Mouse (Mus musculus): Measurements from ENCODE around the gene Thbs2.

Thbs2 gene

DNA sequence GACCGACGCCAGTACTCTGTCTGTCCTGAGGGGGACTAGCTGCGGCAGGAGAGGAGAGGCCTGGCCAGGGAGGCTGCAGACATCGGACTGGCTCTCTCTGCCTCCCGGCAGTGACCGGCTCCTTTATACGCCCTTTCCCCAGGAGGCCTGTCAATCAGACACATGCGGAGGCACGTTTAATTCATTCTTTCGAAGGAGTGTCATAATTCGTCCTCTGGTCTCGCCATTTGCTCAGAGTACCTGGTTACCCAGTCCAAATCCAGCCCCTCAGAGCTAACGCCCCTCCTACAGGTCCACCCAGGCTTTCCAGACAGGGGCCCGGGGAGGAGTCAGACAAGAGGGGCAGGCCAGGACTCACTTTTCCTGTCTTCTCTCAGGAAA lies at the start of gene Thbs2:
TSS of gene Thbs2 (minus strand) at position 242 of the 381 bp plus-strand sequence.
- peak; percentile 24 to 61 for DNase-seq (ENCODE audit: low spot score in 2 of 2)

DNA sequence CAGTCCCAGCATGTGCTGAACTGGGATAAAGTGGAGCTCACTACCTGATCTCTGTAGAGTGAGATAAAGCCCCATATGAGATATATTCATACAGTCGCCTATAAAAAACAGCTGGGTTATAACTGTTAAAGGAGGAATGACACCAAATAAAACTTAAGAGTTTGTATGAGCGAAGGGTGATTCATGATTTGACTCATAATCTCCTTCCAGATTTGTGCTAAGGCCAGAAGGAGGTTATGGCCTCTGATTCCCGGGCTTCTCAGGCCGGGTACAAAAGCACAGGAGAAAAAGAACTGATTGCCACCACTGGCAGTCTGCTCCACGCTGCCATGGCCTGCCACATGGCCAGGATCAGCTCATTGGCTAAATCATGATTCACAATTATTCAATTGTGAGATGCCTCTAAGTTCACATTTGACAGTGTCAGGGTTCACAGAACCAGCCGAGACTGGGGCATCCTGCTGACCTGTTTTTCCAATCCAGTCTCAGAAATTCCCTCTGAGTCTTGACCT lies 41.5 kb upstream of the Thbs2 start:
- no peak for DNase-seq (ENCODE audit: low spot score in 2 of 2)

DNA sequence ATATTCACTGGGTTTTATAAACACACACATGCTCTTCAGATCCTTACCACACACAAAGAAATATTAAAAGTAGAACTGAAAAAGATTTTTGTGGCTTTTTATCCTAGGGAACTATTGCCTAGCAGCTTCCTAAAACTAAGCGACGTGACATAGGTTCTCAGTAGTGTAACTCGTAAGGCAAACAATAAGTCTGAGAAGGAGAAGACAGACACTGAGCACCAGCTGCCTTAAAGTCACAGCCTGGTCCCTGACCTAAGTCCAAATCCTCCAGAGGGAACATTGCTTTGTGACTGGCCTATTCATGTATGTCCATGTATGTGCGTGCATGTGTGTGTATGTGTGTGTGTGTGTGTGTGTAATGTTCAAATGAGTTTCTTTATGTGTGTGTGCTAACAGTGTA lies 40.3 kb upstream of the Thbs2 start:
- DNase-seq (ENCODE audit: low spot score in 2 of 2) = no peak

DNA sequence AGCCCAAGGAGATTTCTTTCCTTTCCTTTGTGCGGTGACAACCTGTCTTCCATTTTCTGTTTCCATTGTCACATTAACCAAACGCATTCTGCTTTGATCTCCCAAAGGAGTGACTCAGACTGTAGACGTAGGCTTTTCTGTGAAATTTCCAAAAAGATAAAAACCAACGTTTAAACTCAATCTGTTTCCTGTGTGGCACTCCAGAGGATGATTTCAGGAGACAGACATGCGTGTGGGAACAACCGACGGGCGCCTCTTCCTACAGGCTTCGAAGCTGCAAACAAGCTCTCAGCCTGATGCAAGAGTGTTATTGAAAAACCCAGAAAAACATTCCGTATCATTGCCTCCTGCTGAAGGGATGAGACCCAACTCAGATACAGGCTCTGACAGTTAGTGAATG lies 39.9 kb upstream of the Thbs2 start:
- DNase-seq (ENCODE audit: low spot score in 2 of 2) = no peak

DNA sequence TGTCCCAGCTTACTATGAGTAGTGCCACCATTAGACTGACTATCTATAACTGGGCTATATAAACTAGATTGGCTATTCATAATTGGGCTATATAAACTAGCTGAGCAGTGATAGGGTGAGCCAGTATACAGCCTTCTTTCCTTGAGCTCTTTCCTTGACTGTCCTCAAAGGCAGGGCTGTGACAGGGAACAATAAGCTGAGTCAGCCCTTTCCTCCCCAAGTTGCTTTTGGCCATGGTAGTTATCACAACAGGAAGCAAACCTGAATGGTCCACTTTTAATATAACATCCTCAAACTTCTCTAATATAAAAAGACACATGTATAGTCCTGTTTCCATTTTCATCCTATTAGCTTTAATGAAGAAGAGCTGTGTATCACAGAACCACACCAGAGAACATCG lies 39.0 kb upstream of the Thbs2 start:
- DNase-seq (ENCODE audit: low spot score in 2 of 2) = no peak

DNA sequence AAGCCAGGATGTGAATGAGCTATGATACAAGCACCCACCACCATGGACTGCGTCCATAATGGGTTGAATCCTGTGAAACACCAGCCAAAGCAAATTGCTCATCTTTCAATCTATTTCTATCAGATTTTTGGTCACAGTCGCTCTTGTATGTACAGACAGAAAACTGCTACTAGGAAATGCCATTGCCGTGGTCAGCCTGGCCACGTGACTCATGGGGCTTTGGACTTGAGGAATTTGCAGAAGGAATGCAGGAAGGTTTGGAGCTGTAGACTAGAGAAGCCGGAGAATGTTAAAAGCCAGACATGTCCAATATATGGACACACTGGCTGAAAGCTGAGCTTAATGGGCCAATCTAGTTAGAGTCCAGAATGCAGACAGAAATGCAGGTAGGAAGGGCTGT lies 36.6 kb upstream of the Thbs2 start:
- DNase-seq (ENCODE audit: low spot score in 2 of 2) = no peak

DNA sequence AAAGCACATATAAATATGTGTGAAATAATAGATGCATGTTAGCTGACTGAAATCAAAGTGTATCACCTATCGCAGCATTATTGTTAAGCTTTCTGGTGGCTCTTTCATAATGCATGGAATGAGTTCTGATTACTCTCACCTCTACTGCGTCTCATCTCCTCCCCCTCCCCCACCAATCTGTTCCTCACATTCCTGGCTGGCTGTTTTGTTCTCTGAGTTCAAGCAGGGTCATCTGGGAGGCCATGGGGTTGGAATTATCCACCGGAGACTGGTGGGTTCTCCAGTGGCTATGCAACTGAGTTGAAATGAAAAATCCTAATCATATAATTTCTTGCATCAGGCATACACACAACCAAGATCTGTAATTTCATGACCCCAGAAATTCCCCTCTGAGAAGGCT lies 33.4 kb upstream of the Thbs2 start:
- no peak for DNase-seq (ENCODE audit: low spot score in 2 of 2)

DNA sequence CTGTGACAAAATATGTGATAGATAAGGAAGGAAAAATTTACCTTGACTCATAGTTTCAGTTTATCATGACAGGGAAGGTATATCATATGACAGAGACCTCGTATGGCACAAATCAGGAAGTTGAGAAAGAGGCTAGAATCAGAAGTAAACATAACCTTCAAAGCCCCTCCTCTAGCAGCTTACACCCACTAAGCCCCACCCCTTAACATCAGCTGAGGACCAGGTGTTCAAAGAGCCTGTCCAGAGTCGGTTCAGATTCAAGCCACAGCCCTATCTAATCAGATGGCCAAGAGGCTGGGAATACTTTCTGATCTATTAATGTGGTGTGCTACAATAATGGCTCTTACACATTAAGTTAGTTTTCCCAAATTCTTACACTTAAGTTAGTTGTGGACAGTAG lies 30.8 kb upstream of the Thbs2 start:
- DNase-seq (ENCODE audit: low spot score in 2 of 2) = no peak

DNA sequence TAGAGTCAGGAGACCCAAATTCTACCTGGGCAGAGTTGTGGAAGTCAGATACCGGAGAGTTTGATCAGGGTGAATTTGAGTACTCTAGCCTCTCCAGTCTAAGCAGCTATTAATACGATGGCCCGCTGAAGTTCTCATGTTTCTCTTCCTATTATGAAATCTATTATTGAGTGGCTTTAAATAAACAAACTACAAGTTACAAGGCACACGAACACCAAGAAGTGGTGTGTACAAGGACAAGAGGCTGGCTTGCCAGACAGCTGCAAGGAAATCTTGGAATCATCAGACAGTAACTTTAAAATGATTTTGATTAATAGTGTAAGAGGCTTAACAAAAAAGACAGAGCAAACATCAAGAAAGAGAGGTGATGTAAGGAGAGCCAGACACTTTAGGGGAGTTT lies 27.3 kb upstream of the Thbs2 start:
- DNase-seq (ENCODE audit: low spot score in 2 of 2) = no peak

DNA sequence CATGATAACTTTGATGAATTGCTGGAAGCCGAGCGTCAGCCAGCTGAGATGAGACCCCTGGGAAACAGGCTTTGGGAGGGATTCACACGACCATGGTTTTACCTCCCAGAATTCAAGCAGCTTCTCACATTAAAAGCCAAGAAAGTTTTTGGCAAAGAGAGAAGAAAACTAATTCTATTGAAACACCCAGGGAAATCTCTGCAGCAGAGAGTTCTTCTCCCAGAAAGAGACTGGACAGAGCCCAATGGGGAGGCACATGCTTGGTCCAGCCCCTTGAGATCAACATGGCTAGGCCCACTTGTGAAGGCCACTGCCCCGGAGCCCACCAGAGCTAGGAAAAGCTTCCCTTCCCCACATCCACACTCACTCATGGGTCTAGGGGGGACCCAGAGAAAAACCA lies 26.9 kb upstream of the Thbs2 start:
- no peak for DNase-seq (ENCODE audit: low spot score in 2 of 2)

DNA sequence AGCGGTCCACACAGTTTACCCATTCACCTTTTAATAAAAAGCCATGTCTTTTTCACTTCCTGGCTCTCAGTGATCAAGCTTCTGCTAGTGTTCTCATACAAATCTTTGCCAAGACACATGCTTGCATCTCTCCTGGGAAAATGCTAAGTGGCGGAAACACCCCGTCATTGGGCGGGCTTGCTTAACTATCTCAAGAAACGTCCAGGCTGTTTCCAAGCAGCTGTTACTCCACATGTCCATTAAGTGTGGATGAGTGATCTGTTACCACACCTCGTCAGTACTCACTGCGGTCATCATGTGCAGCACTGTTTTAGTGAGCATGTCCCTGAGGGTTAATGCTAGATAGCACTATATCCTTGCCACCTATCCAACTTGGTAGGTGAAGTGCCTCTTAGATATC lies 26.2 kb upstream of the Thbs2 start:
- peak in 1 of 2 experiments; percentile 30 for DNase-seq (ENCODE audit: low spot score in 2 of 2)

DNA sequence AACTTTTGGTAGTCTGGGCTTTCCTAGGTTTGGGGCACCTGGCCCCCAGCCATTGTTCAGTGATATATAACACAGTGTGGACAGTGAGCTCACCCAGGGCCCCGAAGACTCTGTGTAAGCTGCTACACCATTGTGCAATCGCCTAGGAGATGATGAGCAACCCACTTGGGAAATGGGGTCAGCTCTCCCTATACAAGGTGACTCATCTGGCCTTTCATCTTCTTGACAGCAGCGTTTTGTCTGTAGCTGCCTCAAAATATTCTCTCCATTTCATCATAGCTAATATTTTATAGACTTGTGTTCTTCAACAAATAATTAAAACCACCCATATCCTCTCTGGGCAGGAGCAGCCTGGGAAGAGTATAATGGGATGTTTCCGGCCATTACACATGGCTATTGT lies 24.8 kb upstream of the Thbs2 start:
- DNase-seq (ENCODE audit: low spot score in 2 of 2) = no peak

DNA sequence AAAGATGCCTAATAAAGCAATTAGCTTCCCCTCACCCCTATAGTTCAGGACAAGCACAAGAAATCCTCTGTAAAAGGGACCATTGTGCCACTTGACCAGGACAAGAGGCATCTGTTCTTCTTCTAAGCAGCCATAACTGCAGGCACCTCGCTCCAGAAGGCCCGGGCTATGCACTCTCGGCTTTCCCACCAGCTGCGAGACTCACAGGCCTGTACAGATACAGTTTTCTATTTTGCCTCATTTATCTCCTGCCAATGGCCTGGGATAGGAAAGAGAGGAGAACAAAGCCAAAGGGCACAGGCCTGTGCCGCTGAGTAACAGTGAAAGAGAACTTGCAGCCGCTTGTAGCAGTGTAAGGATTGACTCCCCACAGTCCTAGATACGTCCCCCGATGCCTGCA lies 20.7 kb upstream of the Thbs2 start:
- DNase-seq (ENCODE audit: low spot score in 2 of 2) = no peak

DNA sequence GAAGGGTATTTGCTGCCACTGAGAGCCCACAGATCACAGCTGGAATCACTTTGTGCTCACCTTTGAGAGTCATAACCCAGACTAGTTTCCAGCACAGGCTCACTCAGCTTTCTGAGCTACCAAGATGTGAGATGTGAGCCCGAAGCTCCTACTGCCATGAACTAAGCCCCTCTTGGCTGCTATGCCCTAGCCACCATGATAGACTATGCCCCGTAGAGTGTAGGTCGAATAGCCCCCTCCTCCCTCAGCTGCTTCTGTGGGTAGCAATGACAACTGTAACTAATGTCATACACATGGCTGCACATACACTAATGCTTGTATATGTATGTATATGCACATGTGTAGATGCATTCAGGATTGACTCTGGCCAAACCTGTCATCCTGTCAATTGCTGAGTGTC lies 20.3 kb upstream of the Thbs2 start:
- DNase-seq (ENCODE audit: low spot score in 2 of 2) = no peak

DNA sequence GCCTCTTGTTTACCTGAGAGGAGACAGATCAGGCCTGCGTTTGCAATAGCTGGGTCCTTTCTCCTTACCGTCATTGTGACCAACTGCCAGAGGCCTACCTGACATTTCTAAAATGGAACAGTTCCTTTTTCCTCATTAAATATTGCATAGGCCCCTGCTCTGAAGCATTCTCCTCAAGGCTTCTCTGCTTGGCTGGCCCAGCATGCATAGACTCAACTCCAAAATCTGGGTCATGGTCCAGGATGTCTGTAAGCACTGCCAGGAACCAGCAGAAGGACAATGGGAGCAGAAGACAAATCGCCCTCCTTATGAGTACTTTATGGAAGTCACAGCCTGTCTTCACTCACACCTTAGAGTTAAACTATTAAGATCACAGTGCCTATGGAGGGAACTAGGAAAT lies 17.7 kb upstream of the Thbs2 start:
- no peak for DNase-seq (ENCODE audit: low spot score in 2 of 2)

DNA sequence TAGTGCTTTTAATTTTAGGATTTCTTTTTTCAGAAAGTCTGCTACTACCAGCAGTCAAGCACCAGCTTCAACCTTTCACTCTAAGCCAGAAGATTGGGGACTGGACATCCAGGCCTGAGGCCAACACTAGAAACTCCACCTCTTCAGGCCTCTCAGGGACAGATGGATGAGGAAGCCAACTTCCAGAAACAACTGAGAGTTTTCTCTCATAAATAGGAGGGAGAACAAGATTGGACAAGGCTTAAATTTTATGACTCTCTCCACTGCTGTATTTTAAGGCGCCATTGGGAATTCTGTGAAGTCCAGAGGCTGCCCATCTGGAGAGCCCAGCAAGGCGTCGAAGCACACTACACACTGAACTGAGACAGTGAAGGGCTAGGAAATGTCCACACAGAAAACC lies 17.0 kb upstream of the Thbs2 start:
- no peak for DNase-seq (ENCODE audit: low spot score in 2 of 2)

DNA sequence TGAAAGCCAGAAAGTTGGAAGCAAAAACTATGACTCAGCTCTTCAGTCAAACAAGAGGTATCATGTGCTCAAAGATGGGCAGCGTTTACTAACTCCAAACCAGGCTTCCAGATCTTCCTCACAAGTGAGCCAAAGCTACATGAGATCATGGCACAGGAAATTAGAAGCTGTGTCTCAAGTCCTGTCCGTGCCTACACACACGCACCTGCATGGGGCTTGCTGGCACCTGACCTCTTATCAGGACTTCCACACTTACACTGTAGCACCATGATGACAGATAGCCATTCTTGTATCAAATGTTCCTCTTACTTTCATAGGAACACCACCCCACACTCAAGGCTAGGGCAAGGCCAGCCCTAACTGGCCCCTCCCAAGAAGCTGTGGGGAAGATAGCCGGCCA lies 12.0 kb upstream of the Thbs2 start:
- no peak for DNase-seq (ENCODE audit: low spot score in 2 of 2)

DNA sequence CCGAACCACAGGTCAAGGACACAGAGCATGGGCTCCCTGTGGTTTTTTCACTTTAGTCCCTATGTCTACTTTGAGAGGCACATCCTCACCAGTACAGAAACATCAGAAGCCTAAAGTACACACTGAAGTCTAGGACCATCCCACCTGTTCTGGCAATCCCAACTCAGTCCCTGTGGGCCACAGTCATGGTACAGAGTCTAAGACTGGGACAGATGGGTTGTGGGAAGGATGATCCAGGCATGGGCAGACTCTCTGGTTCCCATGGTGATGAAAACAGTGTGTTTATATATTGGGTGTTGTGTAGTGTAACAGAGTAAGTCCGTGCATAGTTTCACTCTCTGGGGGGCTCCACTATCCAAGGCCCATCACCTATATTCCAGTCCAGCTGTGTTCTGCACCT lies 11.4 kb upstream of the Thbs2 start:
- no peak for DNase-seq (ENCODE audit: low spot score in 2 of 2)

DNA sequence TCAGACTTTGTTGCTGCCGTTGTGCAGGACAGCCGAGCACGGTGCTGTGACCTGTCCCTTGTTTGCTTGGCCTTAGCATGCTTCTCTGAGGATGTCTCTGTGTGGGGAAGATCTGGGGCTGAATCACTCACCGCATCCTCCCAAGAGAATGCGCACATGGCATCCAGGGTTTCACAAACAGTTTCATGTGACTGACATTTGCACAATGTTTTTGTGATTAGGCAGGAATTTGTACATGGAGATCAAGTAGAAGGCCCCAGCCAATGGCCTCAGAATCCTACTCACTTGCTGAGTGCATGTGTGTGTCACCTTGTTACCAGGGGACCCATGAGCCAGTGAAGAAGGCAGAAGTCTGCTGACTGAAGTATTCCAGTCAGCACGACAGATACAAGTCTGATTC lies 9.7 kb upstream of the Thbs2 start:
- no peak for DNase-seq (ENCODE audit: low spot score in 2 of 2)

DNA sequence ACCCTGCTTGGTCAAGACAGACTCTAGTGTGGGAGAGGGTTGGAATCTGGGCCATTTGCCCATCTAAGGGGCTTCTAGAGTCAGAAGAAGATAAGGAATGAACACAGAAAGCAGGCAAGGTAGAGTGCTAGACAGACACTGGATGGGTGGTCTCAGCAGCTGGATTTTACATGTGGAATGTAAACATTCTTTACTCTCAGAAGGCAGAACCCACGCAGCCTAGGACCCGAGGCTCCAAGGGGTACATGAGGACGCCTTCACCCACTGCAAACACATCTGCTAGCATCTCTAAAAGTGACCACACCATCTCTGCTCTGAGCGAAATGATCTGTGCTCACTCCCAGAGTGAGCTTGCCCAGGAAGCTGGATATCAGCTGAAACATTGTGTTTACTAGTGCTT lies 9.2 kb upstream of the Thbs2 start:
- no peak for DNase-seq (ENCODE audit: low spot score in 2 of 2)

DNA sequence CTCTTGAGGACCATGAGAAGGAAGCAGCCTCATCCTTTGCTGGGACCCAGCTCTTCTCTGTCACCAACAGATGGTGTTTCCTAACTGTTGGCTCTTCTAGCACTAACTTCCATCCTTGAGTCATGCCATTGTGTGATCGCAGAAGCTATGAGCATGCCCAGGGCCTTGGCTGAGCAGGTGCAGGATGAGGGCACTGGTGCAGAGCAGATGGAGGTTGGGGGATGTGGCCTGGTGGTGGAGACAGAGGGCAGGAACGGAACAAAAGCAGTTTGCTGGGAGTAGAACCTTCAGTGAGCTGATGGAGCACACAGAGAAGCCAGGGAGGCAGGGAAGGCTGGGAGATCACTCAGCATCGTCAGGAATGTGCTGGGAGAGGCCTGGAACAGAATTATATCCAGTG lies 8.7 kb upstream of the Thbs2 start:
- no peak for DNase-seq (ENCODE audit: low spot score in 2 of 2)

DNA sequence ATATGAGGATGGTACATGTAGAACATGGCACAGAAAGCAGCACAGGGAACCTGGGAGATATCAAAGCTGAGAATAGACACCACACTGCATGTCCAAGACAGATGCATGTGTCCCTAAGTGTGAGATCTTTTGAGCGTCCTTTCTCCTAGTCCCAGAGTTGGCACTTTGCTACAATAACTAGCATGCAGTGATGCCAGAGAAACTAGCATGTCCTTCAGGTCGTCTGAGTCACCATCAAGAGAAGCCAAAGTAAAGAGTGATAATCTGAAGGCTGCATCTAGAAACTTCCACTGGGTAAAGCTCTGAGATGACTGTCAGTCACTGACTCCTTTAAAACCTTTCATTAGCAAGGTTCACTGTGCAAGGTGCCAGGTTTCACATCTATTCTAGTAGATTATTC lies 7.9 kb upstream of the Thbs2 start:
- DNase-seq (ENCODE audit: low spot score in 2 of 2) = no peak

DNA sequence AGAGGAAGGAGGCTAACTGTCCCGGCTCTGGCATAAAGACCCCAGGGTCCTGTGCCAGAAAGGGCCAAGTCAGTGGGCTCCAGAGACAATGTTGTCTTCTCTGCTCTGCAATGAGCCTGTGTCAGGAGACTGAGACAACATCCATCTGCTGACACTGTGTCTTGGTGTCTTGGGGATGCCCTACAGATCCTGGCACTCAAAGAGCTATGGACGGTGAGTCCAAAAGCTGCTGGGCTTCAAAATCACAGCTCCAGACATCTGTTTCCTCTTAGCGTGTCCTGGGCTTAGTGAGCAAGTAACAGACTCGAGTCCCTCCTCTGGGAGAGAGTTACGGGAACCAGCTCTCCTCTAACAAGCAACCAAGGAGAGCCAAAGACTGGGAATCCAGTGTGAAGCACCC lies 6.2 kb upstream of the Thbs2 start:
- no peak for DNase-seq (ENCODE audit: low spot score in 2 of 2)

DNA sequence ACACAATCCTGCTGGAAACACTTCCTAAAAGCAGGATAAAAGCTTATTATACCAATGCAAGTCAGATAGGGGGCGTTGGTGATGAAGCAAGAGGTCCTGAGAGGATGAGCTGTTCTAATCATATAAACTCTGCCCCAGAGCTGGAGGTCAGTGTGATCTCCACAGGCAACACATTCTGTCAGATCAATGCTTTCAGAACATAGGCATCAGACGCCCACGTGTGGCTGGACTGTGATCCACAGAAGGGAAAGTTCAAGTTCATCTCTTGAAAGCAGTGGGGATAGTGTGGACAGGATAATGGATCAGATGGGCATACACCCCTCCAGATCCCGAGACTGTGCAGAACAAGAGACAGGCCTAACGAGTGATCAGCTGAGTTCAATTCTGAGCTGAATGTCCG lies 4.2 kb upstream of the Thbs2 start:
- DNase-seq (ENCODE audit: low spot score in 2 of 2) = no peak

DNA sequence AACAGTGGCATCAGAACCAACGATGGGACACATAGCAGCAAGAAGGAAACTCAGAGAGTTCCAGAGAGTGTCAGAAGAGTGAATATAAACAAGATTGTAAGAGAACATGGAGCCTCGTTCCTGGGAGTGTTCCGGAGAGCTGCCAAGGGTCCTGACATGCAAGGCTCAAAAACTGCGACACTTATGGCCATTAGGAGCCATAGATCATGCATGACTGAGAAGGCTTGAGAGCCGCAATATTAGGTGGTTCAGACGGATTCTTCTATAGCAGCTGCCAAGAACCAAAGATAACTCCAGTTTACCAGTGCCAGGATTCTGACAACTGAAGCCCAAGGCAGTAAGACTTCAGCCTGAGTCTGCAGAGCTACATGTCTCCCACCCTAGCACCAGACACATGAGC lies 3.1 kb upstream of the Thbs2 start:
- DNase-seq (ENCODE audit: low spot score in 2 of 2) = no peak
